Comparison of ENCODE assay signal across 34 mouse cellular contexts in the genomic region with DNA sequence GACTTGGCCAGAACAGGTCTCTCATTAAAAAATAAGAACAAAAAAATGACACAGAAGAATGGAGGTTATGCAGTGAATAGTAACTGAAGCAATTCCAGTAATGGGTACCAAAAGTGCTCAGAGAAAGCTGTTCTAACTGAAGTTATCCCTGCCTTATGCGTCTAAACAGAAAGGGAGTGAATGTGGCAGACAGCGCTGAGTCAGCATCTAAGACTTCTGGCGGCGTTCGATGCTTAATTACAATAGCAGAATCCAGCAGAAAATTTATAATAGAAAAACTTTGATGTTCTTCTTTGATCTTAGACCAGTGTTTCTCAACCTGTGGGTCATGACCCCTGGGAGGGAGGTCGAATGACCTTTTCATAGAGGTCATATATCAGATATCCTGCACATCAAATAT. TPM values are rescaled to one million over a fixed set of nuclear protein-coding genes. Genes with fewer than 3 reads are reported as not detected.
"Had no signal": no experiment of that assay in that cellular context is flagged by ENCODE, and none has a peak within 500 bp of the region (broad histone marks: within the 10 kb centered on the region; RNA-seq: fewer than 3 reads in every experiment).

No protein-coding gene starts in this region.

- H3K4me2 ChIP-seq: heart, embryonic 12.5 days; hindbrain, embryonic 13.5 days; hindbrain, embryonic 15.5 days; kidney, embryonic 15.5 days; limb, embryonic 12.5 days; liver, embryonic 11.5 days; liver, embryonic 13.5 days; liver, embryonic 15.5 days had no signal

- H3K9me3 ChIP-seq: heart, embryonic 10.5 days; heart, embryonic 12.5 days; hindbrain, embryonic 10.5 days; hindbrain, embryonic 13.5 days; hindbrain, embryonic 15.5 days; kidney, embryonic 15.5 days; limb, embryonic 10.5 days; limb, embryonic 12.5 days; liver, embryonic 13.5 days; liver, embryonic 15.5 days had no signal

- H3K27ac ChIP-seq: gastrocnemius, adult 2 months; heart, embryonic 10.5 days; hindbrain, embryonic 10.5 days; hindbrain, embryonic 13.5 days; hindbrain, embryonic 15.5 days; hindbrain, postnatal 0 days; kidney, embryonic 15.5 days; kidney, postnatal 0 days; left cerebral cortex, adult 2 months; limb, embryonic 10.5 days; limb, embryonic 12.5 days; liver, embryonic 13.5 days; liver, embryonic 15.5 days had no signal

- DNase-seq: gastrocnemius, adult 2 months; gastrocnemius, postnatal 10 days; gastrocnemius, postnatal 25 days; heart, adult 18-20 months; heart, postnatal 10 days; heart, postnatal 4 days; kidney, adult 11 months; kidney, adult 2 months; kidney, adult 9 months; kidney, postnatal 14 days; kidney, postnatal 36 days; layer of hippocampus, adult 9-11 months; liver; liver, embryonic 13.5 days had no signal

- H3K4me1 ChIP-seq: heart, embryonic 10.5 days; heart, embryonic 12.5 days; hindbrain, embryonic 13.5 days; hindbrain, embryonic 15.5 days; kidney, embryonic 15.5 days; limb, embryonic 10.5 days; limb, embryonic 12.5 days; liver, embryonic 15.5 days had no signal

- H3K36me3 ChIP-seq: limb, embryonic 10.5 days; liver, embryonic 15.5 days had no signal

- ATAC-seq: hindbrain, postnatal 0 days; intestine, embryonic 16.5 days had no signal

- H3K9ac ChIP-seq: heart, embryonic 12.5 days; hindbrain, embryonic 13.5 days; hindbrain, embryonic 15.5 days; kidney, embryonic 15.5 days; limb, embryonic 12.5 days; liver, embryonic 13.5 days; liver, embryonic 15.5 days had no signal

- H3K4me3 ChIP-seq: gastrocnemius, adult 2 months; heart, embryonic 10.5 days; heart, embryonic 12.5 days; hindbrain, embryonic 10.5 days; hindbrain, embryonic 13.5 days; hindbrain, embryonic 15.5 days; kidney, embryonic 15.5 days; left cerebral cortex, adult 2 months; limb, embryonic 10.5 days; limb, embryonic 12.5 days; liver, embryonic 13.5 days; liver, embryonic 15.5 days had no signal

- H3K27me3 ChIP-seq: heart, embryonic 12.5 days; hindbrain, embryonic 13.5 days; hindbrain, embryonic 15.5 days; kidney, embryonic 15.5 days; limb, embryonic 12.5 days; liver, embryonic 13.5 days; liver, embryonic 15.5 days had no signal

RNA-seq across cellular contexts. Expression of a gene that starts 11.2 kb away (rescaled TPM):
- total RNA-seq: gastrocnemius, adult 2 months; gastrocnemius, postnatal 10 days; gastrocnemius, postnatal 25 days; granulocyte monocyte progenitor cell, adult 5-6 weeks; heart, adult 18-20 months; heart, adult 8-10 months; heart, postnatal 10 days; heart, postnatal 25 days had no signal
- polyA plus RNA-seq: heart, embryonic 16.5 days; intestine, embryonic 16.5 days; large intestine, adult 2 months; liver, embryonic 11.5 days; liver, embryonic 13.5 days; liver, embryonic 15.5 days had no signal

RNA-seq across cellular contexts. Expression of a gene that starts 20.5 kb away (rescaled TPM):
- total RNA-seq: gastrocnemius, adult 2 months; gastrocnemius, postnatal 25 days; hindbrain, postnatal 0 days; left cerebral cortex, postnatal 14 days had no signal
